Mouse (Mus musculus): ENCODE results near the gene Fzd9.

- TF ChIP-seq CTCF (IDR thresholded peaks at IDR 0.05; ENCODE audit: low read depth) (no peak), EP300 (IDR thresholded peaks at IDR 0.05; ENCODE audit: low read depth) (no peak)
These were observed 8.4 kb downstream of the Fzd9 start for GRCm38 (mm10) chr5:135242608-135243007.

Measured in heart, postnatal 0 days (tissue).